Mouse (Mus musculus): ENCODE measurements around the gene Focad.

DNA sequence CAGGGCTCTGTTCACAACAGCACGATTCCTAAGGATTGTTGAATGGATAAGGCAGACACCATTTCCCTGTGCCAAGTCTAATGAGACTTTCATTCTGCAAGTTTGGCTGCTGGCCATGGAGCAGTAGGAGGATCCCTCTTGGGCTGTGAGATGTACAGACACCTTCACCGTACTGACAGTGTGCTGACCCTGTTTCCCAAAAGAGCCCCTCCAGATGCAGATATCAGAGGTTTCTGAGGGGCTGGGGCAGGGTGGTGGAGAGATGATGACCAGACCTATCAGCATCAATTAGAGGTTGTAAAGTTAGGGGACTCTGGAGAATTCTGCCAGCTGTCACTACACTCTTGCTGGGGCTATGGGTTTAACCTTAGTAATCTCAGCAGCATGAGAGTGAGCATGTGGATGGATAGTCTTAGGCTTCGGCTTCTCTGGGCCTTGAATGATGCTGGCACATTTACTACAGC lies 115.0 kb downstream of the Focad start:
- TF ChIP-seq GATA1 (IDR thresholded peaks at IDR 0.05; ENCODE audit: low read length), result no peak
- no peak for TF ChIP-seq TAL1 (IDR thresholded peaks at IDR 0.05; ENCODE audit: low read length)
